Mouse (Mus musculus) cerebellum, adult 2 months (tissue): Measurements from ENCODE around the gene Mre11a.

Experiments
- CTCF ChIP-seq: fragments of 200-500 bp; IDR thresholded peaks from 2 replicates; pipeline ENCODE4 v1.5.1; 2011; ENCODE audit warnings: low read depth, mild to moderate bottlenecking, control low read depth, low read length, moderate library complexity, borderline replicate concordance; ENCODE audit not compliant: insufficient read depth
- POLR2A ChIP-seq: fragments of 200-500 bp; IDR thresholded peaks from 2 replicates; pipeline ENCODE4 v1.6.1; 2011; ENCODE audit warnings: low read length, control low read depth, borderline replicate concordance; ENCODE audit not compliant: insufficient read depth

DNA sequence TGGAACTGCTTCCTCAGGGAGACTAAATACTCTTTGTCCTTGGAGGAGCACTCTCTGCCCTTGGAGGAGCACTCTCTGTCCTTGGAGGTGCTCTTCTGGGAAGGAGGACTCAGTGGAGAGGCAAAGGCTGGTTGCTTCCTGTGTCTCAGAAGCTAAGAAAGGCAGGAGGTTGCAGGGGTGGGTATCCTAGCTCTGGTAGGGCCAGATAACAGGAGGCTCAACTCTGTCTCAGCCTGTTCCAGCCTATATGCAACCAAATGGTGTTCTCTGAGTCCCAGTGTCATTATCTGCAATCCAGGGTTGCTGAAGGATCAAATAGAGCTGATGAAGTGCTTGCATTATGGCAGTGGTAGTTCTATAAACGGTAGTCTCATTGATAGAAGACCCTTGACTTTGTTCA lies 101.5 kb downstream of the Mre11a start:
- TF ChIP-seq CTCF (no peak), POLR2A (no peak)
